Mouse (Mus musculus) spleen, adult 2 months (tissue): ENCODE data around the gene Actl6a. TPM values are rescaled to one million over a fixed set of nuclear protein-coding genes. Genes with fewer than 3 reads are reported as not detected.
A peak's percentile ranks its signal among the peaks of the same experiment; 100 is the strongest.
"Not testable (repeated sequence)": the region's sequence is repeated elsewhere in the genome, so short reads cannot be mapped to it uniquely, and the experiment has no call there.

Experiments used
- DNase-seq, 2 experiments: peaks; one replicate each; pipeline versions ENCODE4 v3.0.0 to v3.0.0-alpha.2; 2012 to 2021; ENCODE audit warnings: low spot score in 2 of 2, low read depth in 1 of 2
- H3K27ac ChIP-seq: fragments of 200-500 bp; 2 replicates; pipeline ENCODE4 v1.5.1; 2012; ENCODE audit warnings: low read length, inconsistent platforms; ENCODE audit not compliant: insufficient read depth
- H3K27me3 ChIP-seq: fragments of 200-500 bp; 2 replicates; pipeline ENCODE4 v1.6.1; 2012; ENCODE audit warnings: mild to moderate bottlenecking, moderate library complexity, low read length, inconsistent platforms; ENCODE audit not compliant: control insufficient read depth, insufficient read depth
- H3K36me3 ChIP-seq: fragments of 200-500 bp; 2 replicates; pipeline ENCODE4 v1.6.1; 2012; ENCODE audit warnings: mild to moderate bottlenecking, low read length, inconsistent platforms; ENCODE audit not compliant: control insufficient read depth, insufficient read depth
- H3K4me1 ChIP-seq: fragments of 200-500 bp; 2 replicates; pipeline ENCODE4 v1.6.1; 2011; ENCODE audit warnings: inconsistent platforms; ENCODE audit not compliant: control insufficient read depth, insufficient read depth, insufficient read length
- H3K4me3 ChIP-seq: fragments of 200-500 bp; 2 replicates; pipeline ENCODE4 v1.5.1; 2011; ENCODE audit warnings: mild to moderate bottlenecking, inconsistent platforms; ENCODE audit not compliant: insufficient read depth, insufficient read length; ENCODE audit errors: extremely low read depth
- CTCF ChIP-seq: fragments of 200-500 bp; IDR thresholded peaks from 2 replicates; pipeline ENCODE4 v1.5.1; 2011; ENCODE audit warnings: mild to moderate bottlenecking, inconsistent platforms; ENCODE audit not compliant: insufficient read depth, insufficient read length, insufficient replicate concordance; ENCODE audit errors: extremely low read depth
- POLR2A ChIP-seq: fragments of 200-500 bp; IDR thresholded peaks from 2 replicates; pipeline ENCODE4 v1.6.1; 2011; ENCODE audit warnings: low read depth, low read length, inconsistent platforms
- WGBS: fragments of 180-500 bp; shearing (Covaris S2); methylation state at CpG from one replicate; pipeline ENCODE4 v1.1.7; 2018; 5-methylcytosine and 5-hydroxymethylcytosine counted together
- polyA plus RNA-seq: library from polyadenylated mRNA; depleted of rRNA; stranded (reverse); fragments of >200 nt; gene quantifications from 2 replicates; pipeline ENCODE4 v1.2.3, GENCODE M21; 2012

The Actl6a gene
- polyA plus RNA-seq, 1 experiment = 14.8 TPM

GRCm38 (mm10) chr3:32727861-32728260 is 21.8 kb downstream of the Actl6a start:
- no peak for DNase-seq
- no peaks in the 10 kb centered on the region for H3K27me3 ChIP-seq
- H3K4me3 ChIP-seq = no peak overlapping the region
- no peaks in the 10 kb centered on the region for H3K4me1 ChIP-seq
- TF ChIP-seq CTCF (no peak), POLR2A (no peak)
- no peak overlapping the region for H3K27ac ChIP-seq
- 91% methylated on average over 4 of the region's 4 CpGs for WGBS
- peaks cover 48% of the 10 kb centered on the region for H3K36me3 ChIP-seq

GRCm38 (mm10) chr3:32736244-32737171 is 30.4 kb downstream of the Actl6a start, which contains the start of gene Ndufb5:
TSS of gene Ndufb5 (plus strand) at chr3:32736990.
- TF ChIP-seq POLR2A = peak; percentile 40; the same call in 1 of the 2 replicates
- no peak for TF ChIP-seq CTCF

DNA sequence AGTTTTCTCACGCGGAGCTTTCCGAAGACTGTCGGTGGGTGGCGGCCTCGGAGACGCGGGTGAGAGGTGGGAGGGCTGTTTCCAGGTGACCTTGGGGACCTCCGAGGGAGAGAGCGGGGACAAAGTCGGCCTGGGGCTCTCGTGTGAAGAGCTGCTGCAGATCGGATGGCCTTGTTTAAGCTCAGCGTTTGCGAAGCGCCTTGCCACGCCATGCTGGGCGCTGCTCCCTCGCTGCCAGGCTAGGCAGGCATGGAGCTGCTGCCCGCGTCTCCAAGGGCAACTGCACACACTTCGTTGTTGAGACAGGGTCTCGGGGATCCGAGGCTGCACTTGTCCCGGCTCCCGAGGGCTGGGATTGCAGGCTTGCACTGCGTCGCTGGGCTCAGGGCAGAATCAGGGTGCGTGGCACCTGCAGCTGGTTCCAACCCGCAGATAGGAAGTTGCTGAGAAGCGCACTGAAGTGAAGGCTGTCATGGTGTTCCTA is 31.1 kb downstream of the Actl6a start, which contains the start of gene Mrpl47:
TSS of gene Mrpl47 (minus strand) at position 434 of the 484 bp plus-strand sequence.
- no peaks in the 10 kb centered on the region for H3K27me3 ChIP-seq
- WGBS = 1% methylated on average over 31 of the region's 31 CpGs
- H3K4me1 ChIP-seq = peaks cover 6% of the 10 kb centered on the region
- peak within 1 kb of the TSS; percentile 91 for H3K4me3 ChIP-seq
- DNase-seq = no peak
- peak within 1 kb of the TSS; percentile 75 for H3K27ac ChIP-seq
- peaks cover 6% of the 10 kb centered on the region for H3K36me3 ChIP-seq
- TF ChIP-seq POLR2A (no peak), CTCF (no peak)

More at GRCm38 (mm10) chr3:32736244-32737171, 30.4 kb downstream of the Actl6a start, which contains the start of gene Ndufb5:
- Histone ChIP-seq H3K4me1 (peaks cover 6% of the 10 kb centered on the region), H3K4me3 (peak within 1 kb of the TSS; percentile 91), H3K27ac (peak within 1 kb of the TSS; percentile 75), H3K27me3 (no peaks in the 10 kb centered on the region), H3K36me3 (peaks cover 8% of the 10 kb centered on the region)
- DNase-seq = peak; percentile 94 to 98
- WGBS = under 1% methylated on average over 62 of the region's 62 CpGs

GRCm38 (mm10) chr3:32738549-32738948 is 32.5 kb downstream of the Actl6a start:
- no peak overlapping the region for H3K4me3 ChIP-seq
- no peak for TF ChIP-seq POLR2A
- TF ChIP-seq CTCF = no peak
- no peaks in the 10 kb centered on the region for H3K36me3 ChIP-seq
- WGBS = 88% methylated on average over 5 of the region's 5 CpGs
- no peak overlapping the region for H3K27ac ChIP-seq
- no peak for DNase-seq
- H3K27me3 ChIP-seq = no peaks in the 10 kb centered on the region
- H3K4me1 ChIP-seq = peaks cover 6% of the 10 kb centered on the region

- WGBS = 74% methylated on average over 2 of the region's 2 CpGs
- TF ChIP-seq POLR2A = no peak
- TF ChIP-seq CTCF = no peak
- Histone ChIP-seq H3K27me3 (no peaks in the 10 kb centered on the region), H3K4me3 (no peak overlapping the region), H3K36me3 (peaks cover 6% of the 10 kb centered on the region), H3K27ac (no peak overlapping the region), H3K4me1 (no peaks in the 10 kb centered on the region; the same call in 1 of the 2 replicates)
- DNase-seq = no peak
These were observed 36.2 kb downstream of the Actl6a start for GRCm38 (mm10) chr3:32742276-32742780.

- H3K4me1 ChIP-seq = no peaks in the 10 kb centered on the region
- 89% methylated on average over 6 of the region's 6 CpGs for WGBS
- H3K4me3 ChIP-seq = no peak overlapping the region
- H3K27ac ChIP-seq = no peak overlapping the region
- DNase-seq = no peak
- peaks cover 22% of the 10 kb centered on the region for H3K36me3 ChIP-seq
- no peaks in the 10 kb centered on the region for H3K27me3 ChIP-seq
- no peak for TF ChIP-seq POLR2A
- TF ChIP-seq CTCF = no peak
These were observed 38.9 kb downstream of the Actl6a start for GRCm38 (mm10) chr3:32745001-32745400.

DNA sequence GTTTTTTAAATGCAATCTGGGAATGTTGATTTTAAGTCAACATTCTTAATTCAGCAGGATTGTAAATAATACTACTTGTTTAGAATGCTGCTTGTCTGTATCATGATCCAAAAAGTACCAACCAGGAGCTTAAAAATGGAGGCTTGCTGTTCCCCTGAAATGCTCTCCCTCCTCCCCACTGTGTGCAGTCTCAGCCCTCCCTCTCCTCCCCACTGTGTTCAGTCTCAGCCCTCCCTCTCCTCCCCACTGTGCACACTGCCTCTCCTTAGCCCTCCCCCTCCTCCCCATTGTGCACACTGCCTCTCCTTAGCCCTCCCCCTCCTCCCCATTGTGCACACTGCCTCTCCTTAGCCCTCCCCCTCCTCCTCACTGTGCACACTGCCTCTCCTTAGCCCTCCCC is 39.3 kb downstream of the Actl6a start:
- not testable (repeated sequence) for H3K27me3 ChIP-seq, H3K4me1 ChIP-seq

More for the DNA sequence above, 39.3 kb downstream of the Actl6a start:
- H3K4me3 ChIP-seq, H3K27ac ChIP-seq, DNase-seq: not testable (repeated sequence)
- H3K36me3 ChIP-seq = peaks cover 23% of the 10 kb centered on the region
